Mouse (Mus musculus): ENCODE measurements around the gene Phf7.

DNA sequence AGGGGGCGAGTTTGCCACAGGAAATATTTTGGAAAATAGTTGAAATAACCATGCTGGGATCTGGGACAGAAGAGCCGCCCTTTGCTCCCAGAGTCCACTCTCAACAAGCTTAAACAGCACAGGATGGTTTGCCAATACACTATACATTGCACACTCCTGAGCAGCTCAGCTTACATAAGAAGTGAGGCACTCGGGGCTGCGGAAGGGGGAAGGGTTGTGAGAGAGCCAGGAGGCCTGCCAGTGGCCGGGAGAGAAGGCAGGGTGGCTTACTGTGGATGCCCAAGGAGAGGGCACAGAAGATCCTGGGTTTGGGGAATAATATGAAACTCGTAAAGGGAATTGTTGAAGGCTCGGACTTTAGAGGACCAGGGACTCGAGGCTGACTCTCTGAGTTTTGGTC is 37.2 kb downstream of the Phf7 start:
- TF ChIP-seq POLR2A (IDR thresholded peaks at IDR 0.05; ENCODE audit: low read depth, low read length) = no peak
- TF ChIP-seq CTCF (IDR thresholded peaks at IDR 0.05; ENCODE audit: extremely low read depth, insufficient read length, insufficient replicate concordance, low read depth, low read length) = no peak
